Mouse (Mus musculus) hindlimb bud, embryonic 11.5 days (tissue): ENCODE measurements around the gene Slc38a2.

Experiments
- DNase-seq: peaks from one replicate; pipeline ENCODE4 v3.0.0-alpha.2; 2012; ENCODE audit warnings: low read depth, low spot score; ENCODE audit errors: extremely low spot score

The Slc38a2 gene

DNA sequence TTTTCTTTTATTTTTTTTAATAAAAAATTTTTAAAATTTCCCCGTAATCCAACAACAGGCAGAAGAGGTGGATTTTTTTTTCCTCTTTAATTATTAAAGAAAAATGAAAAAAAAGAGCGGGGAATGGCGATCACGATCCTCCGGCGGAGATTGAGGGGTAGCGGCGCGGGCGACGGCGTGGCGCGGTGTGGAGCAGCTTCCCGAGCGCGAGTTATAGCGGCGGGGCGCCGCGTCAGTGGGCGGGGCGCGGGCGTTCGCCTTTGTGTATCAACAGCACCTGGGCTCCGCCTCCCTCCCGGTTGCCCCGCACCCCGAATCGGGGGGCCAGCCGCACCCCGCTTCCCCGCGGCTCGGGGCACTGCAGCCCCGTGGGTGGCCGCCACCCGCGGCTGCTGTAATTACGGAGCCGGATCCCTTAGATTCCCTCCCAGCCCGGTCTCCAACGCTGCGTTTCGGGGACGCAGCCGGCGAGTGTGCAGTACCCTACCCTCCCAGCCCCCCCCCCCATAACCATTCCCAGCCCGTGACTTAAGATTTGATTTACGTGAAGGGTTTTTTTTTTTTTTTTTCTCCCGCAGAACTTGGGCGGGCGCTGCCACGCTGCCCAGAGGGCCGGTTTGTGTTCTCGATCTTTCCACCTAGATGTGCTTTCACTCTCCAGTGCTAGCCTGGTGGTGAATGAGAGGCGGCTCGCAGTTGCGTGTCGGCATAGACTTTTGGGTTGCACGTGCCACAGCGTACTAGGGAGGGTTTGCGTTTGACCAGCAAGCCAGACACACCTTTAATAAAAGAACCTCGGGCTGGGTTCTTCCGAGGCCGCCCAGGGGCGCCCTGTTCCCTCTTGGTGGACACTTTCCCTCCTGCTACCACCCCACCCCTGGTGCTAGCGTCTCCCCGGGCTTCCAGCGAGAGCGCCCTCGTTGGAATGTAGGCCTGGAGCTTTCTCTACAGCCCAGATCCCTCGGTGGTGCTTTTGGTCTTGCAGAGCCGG is at the start of gene Slc38a2:
Gene Slc38a2, minus strand, starts transcription at position 210 of the 991 bp plus-strand sequence.
- DNase-seq, result no peak

DNA sequence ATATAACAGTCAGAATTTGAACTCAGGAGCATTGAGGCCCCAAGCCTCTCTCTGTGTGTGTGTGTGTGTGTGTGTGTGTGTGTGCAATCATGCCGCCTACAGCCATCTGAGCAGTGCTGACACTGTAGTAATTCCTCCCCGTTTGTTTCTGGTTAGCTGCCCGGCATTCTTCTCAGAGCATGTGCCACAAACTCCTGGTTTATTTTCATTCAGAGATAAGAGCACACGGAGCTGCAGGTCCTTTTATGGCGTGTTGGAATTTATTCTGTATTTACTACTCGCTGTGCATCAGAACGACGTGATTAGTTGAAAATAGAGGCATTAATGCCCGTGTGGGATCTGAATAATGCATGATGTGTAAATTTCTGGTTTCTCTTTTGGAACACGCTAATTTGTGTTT is 49.6 kb upstream of the Slc38a2 start:
- DNase-seq, result no peak

DNA sequence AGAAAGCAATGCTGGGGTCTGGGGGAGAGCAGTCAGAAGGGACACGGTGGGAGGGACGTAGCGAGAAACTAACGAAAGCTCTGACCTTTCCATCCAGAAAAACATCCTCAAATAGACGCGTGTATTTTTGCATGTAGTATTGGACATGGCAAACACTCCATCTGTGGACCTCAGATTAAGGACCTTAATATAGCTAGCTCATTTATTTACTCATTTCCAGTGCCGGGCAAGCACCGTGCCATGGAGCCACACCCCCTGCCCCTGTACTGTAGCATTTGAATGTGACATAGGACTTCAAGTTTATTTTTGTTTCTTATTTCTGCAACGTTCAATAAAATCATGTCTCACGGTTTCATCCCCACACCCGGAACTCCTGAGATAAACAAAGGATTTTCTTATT is 48.0 kb upstream of the Slc38a2 start:
- DNase-seq, result no peak

DNA sequence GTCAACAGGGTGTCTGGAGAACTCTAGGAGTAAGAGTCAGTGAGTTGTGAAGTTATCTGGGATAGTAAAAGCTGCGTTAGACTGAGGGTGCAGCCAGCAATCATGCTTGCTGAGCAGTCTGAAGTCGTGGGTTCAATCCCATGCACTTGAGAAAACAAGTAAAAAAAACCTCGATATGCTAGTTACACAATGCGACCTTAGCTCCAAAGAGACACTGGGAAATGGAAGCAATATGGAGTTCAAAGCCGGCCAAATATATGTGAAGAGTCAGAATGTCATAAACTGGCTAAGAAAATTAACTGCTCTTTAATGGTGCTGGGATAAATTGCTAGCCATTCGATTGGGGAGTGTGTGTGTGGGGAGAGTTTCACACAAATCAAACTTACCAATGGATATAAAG is 47.5 kb upstream of the Slc38a2 start:
- DNase-seq, result no peak

DNA sequence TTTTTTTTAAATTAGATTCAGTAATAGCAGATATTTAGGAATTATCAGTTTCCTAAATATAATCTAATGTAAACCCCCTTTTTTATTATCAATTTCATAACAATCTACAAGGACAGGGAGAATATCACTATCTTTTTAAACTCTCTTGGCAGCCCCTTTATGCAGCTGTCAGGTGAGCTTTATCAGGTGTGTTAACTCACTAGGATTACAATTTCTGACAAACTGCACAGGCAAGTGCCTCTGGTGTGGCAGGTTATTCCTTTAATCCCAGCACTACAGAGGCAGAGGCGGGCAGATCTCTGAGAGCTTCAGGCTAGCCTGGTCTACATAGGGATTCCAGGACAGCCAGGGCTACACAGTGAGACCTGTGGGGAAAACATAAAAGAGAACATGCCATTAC is 45.8 kb upstream of the Slc38a2 start:
- DNase-seq, result no peak

DNA sequence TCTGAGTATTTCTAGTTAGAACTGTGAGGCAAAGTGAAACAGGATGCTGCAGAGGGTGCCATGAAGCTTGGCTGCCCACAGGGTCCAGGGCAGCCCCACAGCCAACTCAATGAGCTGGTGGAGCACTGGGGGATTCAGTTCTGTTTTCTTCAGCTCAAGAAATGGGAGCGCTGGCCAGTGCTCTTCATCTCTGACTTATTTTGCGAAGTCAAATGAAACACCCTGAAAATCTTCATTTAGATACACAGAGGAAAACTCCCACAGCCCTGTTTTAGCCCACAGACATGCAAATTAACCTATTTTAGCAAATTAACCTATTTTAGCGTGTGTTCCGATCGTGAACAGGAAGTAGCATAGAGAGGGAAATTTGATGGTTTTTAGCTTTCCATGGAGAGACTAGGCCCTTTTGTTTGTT is 45.4 kb upstream of the Slc38a2 start:
- DNase-seq, result no peak

DNA sequence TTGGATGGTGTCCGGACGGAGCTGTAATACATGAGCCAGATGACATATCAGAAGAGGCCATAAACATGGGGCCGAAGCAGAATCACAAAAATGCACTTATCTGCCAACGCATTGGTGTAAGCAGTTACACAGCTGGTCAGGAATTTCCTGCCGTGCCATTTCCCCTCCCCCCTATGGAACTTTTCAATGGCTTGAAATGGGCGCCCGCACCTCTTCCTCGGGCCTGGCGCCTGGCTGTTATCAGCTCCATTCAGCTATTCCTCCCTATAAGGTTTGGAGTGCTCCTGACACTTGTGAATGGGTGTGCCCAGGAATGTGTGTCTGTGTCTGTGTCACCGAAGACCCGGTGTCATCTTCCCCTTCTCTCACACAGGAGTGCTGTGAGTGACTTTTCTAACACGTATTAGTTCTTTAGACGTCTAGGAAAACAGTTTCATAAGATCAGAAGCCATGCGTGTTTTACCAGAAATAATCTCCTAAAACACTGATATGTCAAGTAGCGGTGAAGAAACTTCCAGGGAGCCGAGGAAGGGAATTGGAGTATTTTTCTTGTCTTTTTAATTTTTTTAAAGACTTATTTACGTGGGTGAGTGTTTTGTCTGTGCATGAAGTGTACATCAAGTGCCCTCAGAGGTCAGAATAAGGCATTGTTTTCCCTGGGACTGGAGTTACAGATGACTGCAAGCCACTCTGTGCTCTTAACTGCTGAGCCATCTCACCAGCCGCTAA is 44.8 kb upstream of the Slc38a2 start:
- DNase-seq, result no peak

DNA sequence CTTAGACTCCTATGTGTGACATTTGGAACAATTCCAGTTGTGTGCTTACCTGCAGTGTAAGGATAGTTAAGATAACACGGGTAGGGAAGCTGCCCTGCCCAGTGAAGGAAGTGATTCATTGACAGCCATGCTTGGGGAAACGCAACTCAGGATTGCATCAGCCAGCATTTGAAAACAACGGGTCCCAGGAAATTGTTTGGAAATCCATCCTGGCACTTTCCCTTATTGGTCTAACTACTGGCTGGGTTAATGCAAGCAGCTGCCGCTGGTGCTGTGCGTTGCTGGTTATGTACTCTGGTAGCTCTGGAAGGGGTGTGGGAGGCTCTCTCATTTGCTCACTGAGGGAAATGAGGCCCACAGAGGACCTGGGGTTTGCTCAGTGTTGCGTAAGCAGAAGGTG is 43.7 kb upstream of the Slc38a2 start:
- no peak for DNase-seq

DNA sequence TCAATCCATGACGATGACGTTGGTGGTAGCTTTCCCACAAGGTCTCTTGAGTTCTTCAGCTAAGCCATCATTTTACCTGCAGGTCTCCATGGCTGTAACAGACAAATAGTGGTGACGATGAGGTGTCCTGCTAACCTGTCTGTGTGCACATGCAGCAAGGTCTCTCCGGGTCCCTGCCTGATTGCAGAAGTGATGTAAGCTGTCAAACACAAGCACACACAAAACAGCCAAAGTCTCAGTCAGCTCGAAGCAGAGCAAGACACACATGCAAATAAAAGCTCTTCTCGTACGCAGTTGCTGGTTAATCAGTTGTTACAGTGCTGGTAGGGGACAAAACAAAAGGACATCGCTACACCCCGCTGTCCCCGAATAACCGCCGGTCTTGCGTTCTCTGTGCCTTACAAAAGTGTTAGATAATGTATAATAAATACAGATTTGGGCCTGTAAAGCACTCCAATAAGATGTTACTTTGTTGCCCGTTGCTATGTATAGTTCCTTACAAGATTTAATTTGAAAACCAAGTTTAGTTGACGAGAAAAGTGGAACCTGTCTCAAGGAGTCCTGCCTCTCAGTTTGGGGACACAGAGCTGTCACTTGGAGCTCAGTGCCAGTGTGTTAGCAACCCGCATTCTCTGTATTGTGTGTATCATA is 43.2 kb upstream of the Slc38a2 start:
- DNase-seq, result no peak

DNA sequence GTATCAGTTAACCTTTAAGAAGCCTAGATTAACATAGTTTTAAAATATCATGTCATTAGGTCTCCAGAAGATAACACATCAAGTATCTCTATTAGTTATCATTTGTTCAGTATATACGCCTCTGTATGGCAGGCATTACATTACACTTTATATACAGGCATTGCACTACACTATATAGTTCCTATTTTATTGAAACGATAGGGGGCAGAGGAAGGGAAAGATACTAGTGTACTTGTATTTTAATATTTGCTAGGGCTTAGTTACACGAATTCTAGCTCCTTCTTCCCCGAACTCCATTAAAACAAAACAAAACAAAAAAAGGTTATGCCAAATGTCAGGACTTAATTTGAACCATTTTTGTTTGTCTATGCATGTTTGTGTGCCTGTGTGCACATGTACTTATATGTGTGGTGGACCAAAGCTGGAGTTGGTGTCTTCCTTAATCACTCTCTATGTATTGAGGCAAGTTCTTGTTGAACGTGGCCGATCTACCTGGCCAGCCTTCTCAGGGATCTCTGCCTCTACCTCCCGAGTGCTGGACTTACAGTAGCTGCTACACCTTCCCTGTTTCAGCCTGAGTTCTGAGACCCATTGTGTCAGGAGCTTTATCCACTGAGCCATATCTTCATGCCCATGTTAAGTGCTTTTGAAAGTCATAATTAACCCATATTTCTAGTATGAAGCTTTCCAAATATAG is 41.5 kb upstream of the Slc38a2 start:
- DNase-seq, result no peak

DNA sequence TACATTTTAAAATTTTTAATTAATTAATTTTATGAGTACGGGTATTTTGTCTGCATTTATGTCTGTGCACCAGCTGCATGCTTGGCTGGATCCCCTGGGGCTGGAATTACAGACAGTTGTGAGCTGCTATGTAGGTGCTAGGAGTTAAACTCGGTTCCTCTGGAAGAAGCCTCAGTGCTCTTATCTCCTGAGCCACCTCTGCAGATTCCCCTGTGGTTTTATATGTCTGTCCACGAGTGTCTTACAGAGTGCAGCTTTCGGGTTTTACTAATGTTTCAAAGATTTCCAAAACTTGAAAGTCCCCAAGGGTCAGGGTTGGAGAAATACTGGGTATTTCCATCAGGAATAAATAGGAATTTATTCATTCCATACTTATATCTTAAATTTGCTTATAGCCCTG is 40.6 kb upstream of the Slc38a2 start:
- DNase-seq, result no peak

DNA sequence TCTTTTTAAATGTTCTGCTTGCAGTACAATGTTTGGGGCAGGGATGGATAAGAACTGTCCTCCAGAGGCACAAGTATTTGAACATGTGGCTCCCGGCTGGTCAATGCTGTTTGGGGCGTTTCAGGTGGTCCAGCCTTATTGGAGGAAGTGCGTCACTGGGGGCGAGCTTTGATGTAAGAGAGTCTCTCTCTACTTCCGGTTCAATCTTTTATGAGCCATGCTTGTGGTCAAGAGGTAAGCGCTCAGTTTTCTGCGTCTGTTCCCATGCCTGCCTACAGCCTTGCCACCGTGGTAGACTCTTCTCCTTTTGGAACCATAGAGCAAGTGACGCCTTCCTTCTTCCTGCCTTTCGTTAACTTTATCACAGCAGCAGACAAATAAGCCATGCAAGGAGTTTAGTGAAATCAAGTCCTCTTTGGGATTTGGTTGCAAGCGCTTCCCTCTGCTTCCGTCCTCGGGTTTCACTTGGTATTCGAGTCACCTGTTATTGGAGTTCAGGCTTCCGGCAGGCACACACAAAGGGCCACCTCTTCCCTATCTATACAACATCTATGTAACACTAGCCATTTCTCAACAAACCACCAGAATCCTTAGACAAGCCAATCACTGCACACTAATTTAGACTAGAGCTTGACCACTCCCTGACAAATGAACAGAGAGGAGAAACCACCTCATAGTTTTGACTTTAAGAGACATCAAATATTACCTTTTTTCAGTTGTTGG is 37.3 kb upstream of the Slc38a2 start:
- no peak for DNase-seq

DNA sequence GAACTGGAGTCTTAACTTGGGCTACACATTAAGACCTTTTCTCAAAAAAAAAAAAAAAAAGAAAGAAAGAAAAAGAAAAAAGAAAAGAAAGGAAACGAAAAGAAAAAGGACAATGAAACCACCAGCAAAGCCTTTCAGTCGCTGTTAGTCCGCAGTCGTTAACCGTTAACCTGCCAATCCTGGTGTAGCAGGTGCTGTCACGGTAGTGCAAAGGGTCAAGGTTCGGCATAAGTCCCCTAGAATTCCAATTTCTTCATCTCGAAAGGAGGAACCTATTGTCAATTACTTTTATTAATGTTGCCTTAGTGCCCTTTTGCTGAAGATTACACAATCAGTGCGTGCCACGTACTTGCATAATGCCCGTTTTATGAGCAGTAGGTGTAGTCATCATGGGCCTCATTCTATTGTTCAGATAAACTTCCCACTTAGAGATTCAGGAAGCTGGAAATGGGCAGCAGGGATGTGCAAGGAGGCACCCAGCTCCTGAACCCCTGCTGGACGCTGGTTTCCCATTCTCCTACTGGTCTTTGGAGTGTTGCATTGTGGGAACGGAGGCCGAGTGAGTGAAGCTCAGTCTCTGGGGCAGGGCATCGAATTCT is 36.1 kb upstream of the Slc38a2 start:
- no peak for DNase-seq

DNA sequence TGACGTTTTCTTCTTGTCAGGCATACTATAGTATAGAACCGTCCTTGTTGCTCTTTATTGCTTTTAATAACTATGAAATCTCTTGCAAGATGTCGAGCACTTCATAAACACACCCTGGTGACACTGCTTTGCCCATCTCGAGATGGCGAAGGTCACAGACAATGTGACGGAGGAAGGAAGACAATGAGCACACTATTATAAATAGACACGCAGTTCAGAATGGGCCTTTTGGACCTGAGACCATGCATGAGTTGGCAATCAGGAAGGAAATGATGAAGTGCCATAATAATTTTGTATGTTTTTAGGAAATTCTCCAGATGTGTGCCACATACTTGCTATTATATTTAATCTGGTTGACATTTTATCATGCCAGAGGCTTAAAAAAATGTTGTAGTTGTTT is 34.9 kb upstream of the Slc38a2 start:
- no peak for DNase-seq

DNA sequence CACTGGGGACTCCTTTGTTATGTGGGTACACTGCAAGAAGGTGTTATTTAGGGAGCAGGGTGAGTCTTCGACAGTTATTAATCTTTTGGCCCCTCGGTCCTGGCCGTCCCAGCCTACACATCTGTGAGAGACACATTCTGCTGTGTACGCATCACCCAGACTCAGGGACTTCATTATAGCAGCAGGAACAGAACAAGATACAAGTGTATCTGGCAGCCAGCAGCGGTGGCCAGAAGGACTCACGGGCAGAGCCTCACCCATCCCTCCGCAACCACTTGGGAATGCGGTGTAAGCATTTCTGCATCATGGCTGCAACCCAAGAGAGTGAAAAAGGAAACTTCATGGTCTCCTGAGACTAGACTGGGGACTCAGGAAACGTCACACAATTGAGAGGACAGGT is 30.9 kb upstream of the Slc38a2 start:
- no peak for DNase-seq

DNA sequence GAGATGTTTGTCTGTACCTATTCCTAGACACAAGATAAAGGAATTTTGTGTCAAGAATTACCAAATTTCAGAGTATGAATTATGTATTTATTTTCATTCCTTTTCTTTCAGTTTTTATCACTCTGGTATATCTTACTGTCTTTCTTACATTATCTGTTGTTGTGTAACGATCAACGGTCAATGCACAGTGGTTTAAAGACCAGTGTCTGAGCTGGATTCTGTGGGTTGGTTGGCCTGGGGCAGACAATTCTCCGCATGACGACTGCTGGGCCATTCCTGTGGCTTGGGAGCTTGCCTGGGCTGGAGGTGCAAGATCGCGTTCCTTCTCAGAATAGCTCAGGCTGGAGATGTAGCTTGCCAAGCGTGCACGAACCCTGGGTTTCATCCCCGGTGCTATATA is 30.3 kb upstream of the Slc38a2 start:
- DNase-seq, result no peak

DNA sequence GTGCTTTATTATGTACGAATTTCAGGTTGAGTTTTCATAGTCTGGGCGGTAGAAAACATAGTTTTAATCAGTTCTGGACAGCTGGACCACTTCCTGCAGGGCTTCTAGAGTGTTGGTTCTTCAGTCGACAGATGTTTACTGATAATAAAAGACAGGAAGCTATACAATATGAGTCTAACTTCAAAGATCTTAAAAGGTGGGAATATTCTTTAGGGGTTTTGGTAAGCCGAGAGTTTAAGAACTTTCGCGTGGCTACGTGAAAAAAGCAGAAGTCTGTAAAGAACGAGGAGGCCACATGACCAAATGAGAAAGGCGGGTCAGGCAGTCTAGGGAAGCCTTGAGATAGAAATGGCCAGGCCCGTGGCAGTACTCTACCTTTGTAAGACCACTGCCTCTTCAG is 29.5 kb upstream of the Slc38a2 start:
- DNase-seq, result no peak

DNA sequence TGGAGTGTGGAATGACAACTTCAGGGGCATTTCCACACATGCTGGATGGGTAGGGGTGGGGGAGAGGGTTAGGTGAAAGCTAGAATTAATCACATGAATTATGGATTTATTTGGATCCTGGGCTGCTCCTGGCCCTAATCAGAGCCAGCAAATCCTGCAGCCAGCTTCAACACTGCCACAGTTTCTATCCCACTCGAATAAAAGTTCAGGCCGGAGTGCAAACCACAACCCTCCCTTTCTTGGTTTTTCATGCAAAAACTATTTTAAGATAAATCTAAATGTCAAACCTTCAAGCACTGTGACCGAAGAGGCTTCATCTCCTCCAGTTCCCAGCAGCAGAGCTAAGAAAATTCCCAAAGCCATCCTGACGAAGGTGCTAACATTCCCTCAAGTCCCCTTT is 28.8 kb upstream of the Slc38a2 start:
- no peak for DNase-seq

DNA sequence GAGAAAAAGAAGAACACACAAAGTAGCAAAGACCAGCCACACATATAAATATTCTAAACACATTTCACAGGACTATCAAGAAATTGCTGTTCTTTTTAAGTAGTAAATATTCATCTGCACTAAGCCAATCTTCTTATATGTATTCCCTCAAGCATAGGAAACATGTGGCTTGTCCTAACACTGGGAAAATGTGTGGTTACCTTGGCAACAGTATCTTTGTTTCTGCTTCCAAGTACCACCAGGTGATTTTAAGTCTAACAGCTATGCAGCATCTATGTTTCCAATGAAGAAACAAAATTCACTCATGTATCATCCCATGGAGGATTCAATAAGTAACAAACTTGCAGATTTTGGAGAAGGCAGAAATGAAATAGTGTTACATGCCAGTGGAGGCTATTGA is 25.0 kb upstream of the Slc38a2 start:
- DNase-seq, result no peak

DNA sequence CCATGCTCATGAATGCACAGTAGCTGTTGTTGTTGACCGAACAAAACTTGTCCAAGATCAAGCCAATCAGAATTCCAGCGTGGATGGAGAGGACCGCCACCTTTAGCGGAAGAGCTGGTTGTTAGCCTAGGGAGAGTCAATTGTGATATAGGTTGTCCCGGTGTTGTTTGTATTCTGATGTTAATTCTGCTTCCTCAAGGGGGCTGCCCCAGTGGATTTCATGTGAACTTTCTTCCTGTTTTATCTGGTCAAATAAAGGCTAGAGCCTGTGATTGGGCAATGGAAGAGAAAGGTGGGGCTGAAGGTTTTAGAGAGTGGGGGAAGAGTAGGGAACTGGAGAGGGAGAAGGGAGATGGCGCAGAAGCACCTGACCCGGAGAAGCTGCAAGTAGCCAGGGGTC is 22.7 kb upstream of the Slc38a2 start:
- no peak for DNase-seq
